Mouse (Mus musculus): ENCODE data around the gene Il17rb. TPM values are rescaled to one million over a fixed set of nuclear protein-coding genes. Genes with fewer than 3 reads are reported as not detected.

The Il17rb gene
- polyA plus RNA-seq, 1 experiment from 2014 or later = 0.17 TPM

DNA sequence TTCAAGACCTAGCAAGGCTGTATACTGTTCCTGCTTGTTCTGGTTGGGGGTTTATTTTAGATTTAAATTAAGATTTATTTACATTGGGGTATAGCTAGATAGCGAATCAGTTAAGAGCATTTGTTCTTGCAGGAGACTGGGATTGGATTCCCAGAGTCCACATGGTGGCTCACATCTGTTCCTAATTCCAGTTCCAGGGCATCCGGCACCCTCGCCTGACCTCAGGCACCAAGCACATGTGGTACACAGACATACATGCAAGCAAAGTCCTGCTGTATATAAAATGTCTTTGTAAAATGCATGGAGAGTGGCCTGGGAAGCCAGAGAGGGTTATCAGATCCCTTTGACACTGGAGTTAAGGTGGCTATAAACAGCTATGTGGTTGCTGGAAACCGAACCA lies 13.7 kb downstream of the Il17rb start:
- ChIA-PET CTCF (interaction anchor here (1.3 kb wide), 1 partner anchor 10 kb away, joined by 3 read pairs; no protein-coding TSS in a partner anchor), POLR2A (interaction anchor here (1.8 kb wide), 1 partner anchor 9 kb away, joined by 5 read pairs; no protein-coding TSS in a partner anchor)
- H3K27me3 ChIP-seq = no peaks in the 10 kb centered on the region
- no peak for DNase-seq (ENCODE audit: low read depth, low spot score)
- in situ Hi-C loops (cut with MboI; ENCODE audit: low pct_unique_long_range_greater_than_20kb) = loop anchor here (25.0 kb wide), 1 partner anchor 667 kb away; the partner anchor contains the start of gene Rft1
- no peak for TF ChIP-seq CTCF (IDR thresholded peaks at IDR 0.05)
- no peak for ATAC-seq

DNA sequence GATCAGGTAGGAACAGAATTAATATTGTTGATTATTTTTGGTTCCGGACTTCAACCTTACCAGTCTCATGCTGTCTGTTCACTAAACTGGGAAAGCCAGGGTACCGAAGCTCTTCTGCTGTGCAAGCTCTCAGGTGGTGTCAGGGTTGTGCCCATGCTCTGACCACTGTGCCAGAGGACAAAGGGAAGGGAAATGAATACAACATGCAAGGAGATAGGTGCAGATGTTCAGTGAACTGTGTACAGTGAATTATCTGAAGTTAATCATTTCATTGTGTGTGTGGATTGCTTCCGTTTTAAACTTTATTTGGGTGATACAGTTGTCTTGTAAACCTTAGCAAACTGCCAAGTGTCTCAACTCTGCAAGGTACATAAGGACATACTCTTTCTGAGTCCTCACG lies 20.4 kb downstream of the Il17rb start:
- H3K27me3 ChIP-seq = no peaks in the 10 kb centered on the region
- POLR2A ChIA-PET = no interaction called here
- DNase-seq (ENCODE audit: low read depth, low spot score) (no peak), ATAC-seq (no peak)
- in situ Hi-C loops (cut with MboI; ENCODE audit: low pct_unique_long_range_greater_than_20kb) = loop anchor here (10.0 to 25.0 kb wide), 2 partner anchors 486 to 674 kb away; partner anchors contain the start of genes Dcp1a and Rft1
- no peak for TF ChIP-seq CTCF (IDR thresholded peaks at IDR 0.05)
- CTCF ChIA-PET = interaction anchor here (1.0 kb wide), 1 partner anchor 8 kb away, joined by 4 read pairs; no protein-coding TSS in a partner anchor

DNA sequence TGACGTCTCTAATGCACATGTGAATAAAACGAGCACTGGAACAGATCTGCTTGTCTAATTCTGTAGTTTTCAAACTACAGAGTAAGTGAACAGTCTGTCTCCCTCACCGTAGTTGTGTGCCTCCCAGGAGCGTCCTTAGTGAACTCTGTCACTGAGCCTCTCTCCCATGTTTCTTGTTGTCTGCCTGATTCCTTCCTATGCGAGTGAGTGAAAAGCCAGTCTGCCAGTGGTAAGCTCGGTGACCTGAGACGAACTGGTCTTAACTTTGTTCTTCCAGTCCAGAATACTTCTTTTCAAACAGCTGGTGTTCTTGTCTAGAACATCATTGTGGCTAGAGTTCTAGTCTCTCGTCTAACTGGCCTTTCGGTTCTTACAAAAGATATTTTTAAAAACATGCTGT lies 21.0 kb downstream of the Il17rb start:
- ChIA-PET CTCF (no interaction called here), POLR2A (no interaction called here)
- no peak for TF ChIP-seq CTCF (IDR thresholded peaks at IDR 0.05)
- DNase-seq (ENCODE audit: low read depth, low spot score) (no peak), ATAC-seq (no peak)
- H3K27me3 ChIP-seq = no peaks in the 10 kb centered on the region
- in situ Hi-C loops (cut with MboI; ENCODE audit: low pct_unique_long_range_greater_than_20kb) = loop anchor here (10.0 to 25.0 kb wide), 2 partner anchors 487 to 675 kb away; partner anchors contain the start of genes Dcp1a and Rft1

GRCm38 (mm10) chr14:29987276-29987675 lies 21.4 kb downstream of the Il17rb start:
- ChIA-PET CTCF (interaction anchor here (1.0 kb wide), 1 partner anchor 13 kb away, joined by 3 read pairs; no protein-coding TSS in a partner anchor), POLR2A (no interaction called here)
- in situ Hi-C loops (cut with MboI; ENCODE audit: low pct_unique_long_range_greater_than_20kb) = loop anchor here (10.0 to 25.0 kb wide), 2 partner anchors 488 to 675 kb away; partner anchors contain the start of genes Dcp1a and Rft1
- no peaks in the 10 kb centered on the region for H3K27me3 ChIP-seq
- TF ChIP-seq CTCF (IDR thresholded peaks at IDR 0.05) = no peak
- no peak for ATAC-seq
- DNase-seq (ENCODE audit: low read depth, low spot score) = no peak

GRCm38 (mm10) chr14:29986096-29986495 lies 22.6 kb downstream of the Il17rb start:
- ChIA-PET CTCF (no interaction called here), POLR2A (interaction anchor here (1.8 kb wide), 1 partner anchor 9 kb away, joined by 5 read pairs; no protein-coding TSS in a partner anchor)
- no peaks in the 10 kb centered on the region for H3K27me3 ChIP-seq
- ATAC-seq = no peak
- in situ Hi-C loops (cut with MboI; ENCODE audit: low pct_unique_long_range_greater_than_20kb) = loop anchor here (10.0 to 25.0 kb wide), 2 partner anchors 489 to 676 kb away; partner anchors contain the start of genes Dcp1a and Rft1
- no peak for TF ChIP-seq CTCF (IDR thresholded peaks at IDR 0.05)
- DNase-seq (ENCODE audit: low read depth, low spot score) = no peak

DNA sequence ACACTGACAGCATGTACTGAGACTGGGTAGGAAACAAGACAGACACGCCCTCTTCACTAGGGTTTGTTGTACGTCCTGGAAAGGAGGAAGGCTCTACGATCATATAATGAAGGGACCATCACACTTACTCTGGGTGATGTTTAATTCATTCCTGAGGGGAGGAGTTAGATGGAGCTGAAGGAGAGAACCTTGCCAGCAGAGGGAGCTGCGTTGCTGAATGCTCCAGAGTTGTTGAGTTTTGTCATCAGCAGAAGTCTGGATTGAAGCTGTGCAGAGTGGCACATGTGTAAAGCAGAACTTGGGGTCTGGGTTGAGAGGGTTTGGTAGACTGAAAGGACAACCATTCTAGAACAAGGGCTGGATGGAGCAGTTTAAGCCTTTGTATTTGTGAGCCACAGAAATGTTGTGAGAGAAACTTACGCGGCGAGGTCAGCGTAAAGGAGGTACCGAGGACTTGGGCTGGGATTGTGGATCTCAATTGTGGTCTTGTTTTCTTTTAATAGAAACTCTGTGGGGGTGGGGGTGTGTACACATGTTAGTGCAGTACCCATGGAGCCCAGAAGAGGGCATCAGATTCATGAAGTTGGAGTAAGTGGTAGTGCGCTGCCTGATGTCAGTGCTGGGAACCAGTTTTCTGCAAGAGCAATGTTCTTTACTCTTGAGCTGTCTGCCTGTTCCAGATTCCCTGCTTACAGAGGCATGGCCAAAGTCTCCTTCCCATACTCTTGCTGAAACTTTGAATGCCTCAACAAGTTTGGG lies 28.1 kb downstream of the Il17rb start:
- TF ChIP-seq CTCF (IDR thresholded peaks at IDR 0.05) = peak; percentile 39
- DNase-seq (ENCODE audit: low read depth, low spot score) (no peak), ATAC-seq (no peak)
- CTCF ChIA-PET = interaction anchor here (1.2 to 1.6 kb wide), 2 partner anchors 8 to 27 kb away, joined by 3 to 4 read pairs; no protein-coding TSS in a partner anchor
- POLR2A ChIA-PET = no interaction called here
- in situ Hi-C loops (cut with MboI; ENCODE audit: low pct_unique_long_range_greater_than_20kb) = loop anchor here (10.0 to 25.0 kb wide), 2 partner anchors 494 to 682 kb away; partner anchors contain the start of genes Dcp1a and Rft1
- H3K27me3 ChIP-seq = no peaks in the 10 kb centered on the region

GRCm38 (mm10) chr14:29978254-29979204 lies 30.2 kb downstream of the Il17rb start, which contains the start of gene Actr8:
TSS of gene Actr8 (plus strand) at chr14:29978337.
- no peaks in the 10 kb centered on the region for H3K27me3 ChIP-seq
- no peak for TF ChIP-seq CTCF (IDR thresholded peaks at IDR 0.05)
- CTCF ChIA-PET = interaction anchor here (1.0 to 1.8 kb wide), 2 partner anchors 12 to 481 kb away, joined by 3 to 4 read pairs; no protein-coding TSS in a partner anchor
- DNase-seq (ENCODE audit: low read depth, low spot score) (no peak), ATAC-seq (peak; percentile 96)
- POLR2A ChIA-PET = interaction anchor here (0.5 to 1.2 kb wide), 7 partner anchors 9 to 1994 kb away, joined by 3 to 7 read pairs (median 3); no protein-coding TSS in a partner anchor
- in situ Hi-C loops (cut with MboI; ENCODE audit: low pct_unique_long_range_greater_than_20kb) = loop anchor here (25.0 kb wide), 1 partner anchor 684 kb away; the partner anchor contains the start of gene Rft1

- no peak for TF ChIP-seq CTCF (IDR thresholded peaks at IDR 0.05)
- CTCF ChIA-PET = interaction anchor here (1.8 kb wide), 1 partner anchor 11 kb away, joined by 4 read pairs; no protein-coding TSS in a partner anchor
- H3K27me3 ChIP-seq = no peaks in the 10 kb centered on the region
- in situ Hi-C loops (cut with MboI; ENCODE audit: low pct_unique_long_range_greater_than_20kb) = loop anchor here (25.0 kb wide), 1 partner anchor 685 kb away; the partner anchor contains the start of gene Rft1
- POLR2A ChIA-PET = no interaction called here
- ATAC-seq = no peak
- DNase-seq (ENCODE audit: low read depth, low spot score) = no peak
These were observed 31.8 kb downstream of the Il17rb start for GRCm38 (mm10) chr14:29976927-29977326.

DNA sequence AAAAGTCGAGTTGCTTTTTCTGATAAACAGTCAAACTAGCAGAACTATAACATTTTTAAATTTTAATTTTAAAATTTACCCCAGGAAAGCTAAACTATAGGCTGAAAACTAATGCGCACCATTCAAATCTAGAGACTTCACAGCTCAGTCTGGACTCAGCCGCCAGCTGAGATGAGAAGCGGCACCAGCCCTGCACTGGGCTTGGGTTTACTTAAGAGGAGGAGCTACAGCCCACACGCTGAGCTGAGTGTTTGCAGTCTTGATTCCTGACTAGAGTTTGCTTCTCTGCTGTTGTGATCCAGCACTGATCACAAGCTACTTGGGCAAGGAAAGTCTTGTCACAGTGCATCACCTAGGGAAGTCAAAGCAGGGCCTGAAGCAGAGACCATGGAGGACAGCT lies 36.7 kb downstream of the Il17rb start:
- no peak for DNase-seq (ENCODE audit: low read depth, low spot score)
- no peaks in the 10 kb centered on the region for H3K27me3 ChIP-seq
- ATAC-seq = no peak
- ChIA-PET CTCF (no interaction called here), POLR2A (no interaction called here)
- in situ Hi-C loops (cut with MboI; ENCODE audit: low pct_unique_long_range_greater_than_20kb) = no loop called here
- TF ChIP-seq CTCF (IDR thresholded peaks at IDR 0.05) = no peak

GRCm38 (mm10) chr14:29971446-29971845 lies 37.2 kb downstream of the Il17rb start:
- POLR2A ChIA-PET = no interaction called here
- no peaks in the 10 kb centered on the region for H3K27me3 ChIP-seq
- in situ Hi-C loops (cut with MboI; ENCODE audit: low pct_unique_long_range_greater_than_20kb) = no loop called here
- ATAC-seq = no peak
- no peak for TF ChIP-seq CTCF (IDR thresholded peaks at IDR 0.05)
- CTCF ChIA-PET = no interaction called here
- no peak for DNase-seq (ENCODE audit: low read depth, low spot score)

All from Patski (cell line).